Mouse (Mus musculus) liver, embryonic 14.5 days (tissue): ENCODE data around the gene Col2a1.

ENCODE experiments used
- CTCF ChIP-seq: IDR thresholded peaks from 2 replicates; pipeline ENCODE4 v1.5.1; 2016; ENCODE audit warnings: antibody characterized with exemption, low read depth, control low read depth
- EP300 ChIP-seq: IDR thresholded peaks from 2 replicates; pipeline ENCODE4 v1.6.1; 2016; ENCODE audit warnings: antibody characterized with exemption, low read depth

- no peak for TF ChIP-seq EP300
- TF ChIP-seq CTCF = no peak
These were observed 51.7 kb downstream of the Col2a1 start for GRCm38 (mm10) chr15:97952889-97953189.
